Mouse (Mus musculus) limb, embryonic 13.5 days (tissue): ENCODE measurements around the gene Fyn. TPM values are rescaled to one million over a fixed set of nuclear protein-coding genes. Genes with fewer than 3 reads are reported as not detected.

ENCODE experiments used
- ATAC-seq: fragments of 200-750 bp; cut with Nextera tagmentation; 2 replicates; pipeline ENCODE4 v1.8.0; 2017; ENCODE audit warnings: low read depth, moderate number of reproducible peaks, moderate TSS enrichment; ENCODE audit not compliant: low FRiP score
- H3K27ac ChIP-seq: fragments of 300-500 bp; sonication (generic); 2 replicates; pipeline ENCODE4 v1.5.1; 2015; ENCODE audit warnings: inconsistent platforms, mild to moderate bottlenecking, moderate library complexity
- H3K27me3 ChIP-seq: fragments of 300-500 bp; sonication (generic); 2 replicates; pipeline ENCODE4 v1.6.1; 2015; ENCODE audit warnings: mild to moderate bottlenecking, inconsistent platforms
- H3K36me3 ChIP-seq: fragments of 300-500 bp; sonication (generic); 2 replicates; pipeline ENCODE4 v1.6.1; 2015; ENCODE audit warnings: inconsistent platforms, mild to moderate bottlenecking, moderate library complexity
- H3K4me1 ChIP-seq: fragments of 300-500 bp; sonication (generic); 2 replicates; pipeline ENCODE4 v1.6.1; 2015; ENCODE audit warnings: inconsistent platforms
- H3K4me2 ChIP-seq: fragments of 300-500 bp; sonication (generic); replicated peaks from 2 replicates; pipeline ENCODE4 v1.6.1; 2015; ENCODE audit warnings: inconsistent platforms, mild to moderate bottlenecking, moderate library complexity
- H3K4me3 ChIP-seq: fragments of 300-500 bp; sonication (generic); 2 replicates; pipeline ENCODE4 v1.5.1; 2015; ENCODE audit warnings: moderate library complexity, mild to moderate bottlenecking, inconsistent platforms
- H3K9ac ChIP-seq: fragments of 300-500 bp; sonication (generic); 2 replicates; pipeline ENCODE4 v1.6.1; 2015; ENCODE audit warnings: mild to moderate bottlenecking, inconsistent platforms
- H3K9me3 ChIP-seq: fragments of 300-500 bp; sonication (generic); 2 replicates; pipeline ENCODE4 v1.6.1; 2016; ENCODE audit warnings: inconsistent platforms
- WGBS: fragments of 180-500 bp; shearing (Covaris S2); methylation state at CpG from one replicate; pipeline ENCODE4 v1.1.7; 2015; 5-methylcytosine and 5-hydroxymethylcytosine counted together
- polyA plus RNA-seq: library from polyadenylated mRNA; unstranded; fragments of >200 nt; fragmentation: Nextera tagmentation; extraction: Ambion mirVana; gene quantifications from 2 replicates; pipeline ENCODE4 v1.2.1, GENCODE M21; 2015

Gene Fyn
- polyA plus RNA-seq, 1 experiment from 2014 or later: 28.0 TPM

DNA sequence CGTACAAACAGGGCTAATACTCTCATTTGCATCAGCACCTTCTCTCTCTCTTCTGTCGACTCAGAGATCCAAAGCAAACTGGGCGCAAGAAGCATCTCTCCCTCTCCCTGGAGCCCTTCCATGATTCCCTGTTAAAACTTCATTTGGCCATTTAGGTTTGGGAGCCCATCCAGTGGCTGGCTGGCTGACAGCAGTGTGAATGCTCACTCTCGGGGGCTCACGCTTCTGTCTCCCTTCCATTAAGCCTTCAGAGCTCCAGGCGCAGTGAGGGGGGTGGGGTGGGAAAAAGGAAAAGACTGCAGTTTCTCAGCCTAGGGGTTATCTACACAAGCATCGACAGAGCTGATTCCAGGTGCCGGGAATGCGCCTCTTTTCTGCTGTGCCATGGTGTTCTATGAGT is 136.4 kb downstream of the Fyn start:
- no peak overlapping the region for H3K27ac ChIP-seq
- 31% methylated on average over 9 of the region's 9 CpGs for WGBS
- H3K9ac ChIP-seq: no peak overlapping the region
- no peak for ATAC-seq
- no peaks in the 10 kb centered on the region for H3K36me3 ChIP-seq
- H3K4me2 ChIP-seq: no peak overlapping the region
- H3K4me3 ChIP-seq: no peak overlapping the region
- peaks cover 68% of the 10 kb centered on the region for H3K4me1 ChIP-seq
- H3K9me3 ChIP-seq: no peaks in the 10 kb centered on the region
- H3K27me3 ChIP-seq: no peaks in the 10 kb centered on the region

DNA sequence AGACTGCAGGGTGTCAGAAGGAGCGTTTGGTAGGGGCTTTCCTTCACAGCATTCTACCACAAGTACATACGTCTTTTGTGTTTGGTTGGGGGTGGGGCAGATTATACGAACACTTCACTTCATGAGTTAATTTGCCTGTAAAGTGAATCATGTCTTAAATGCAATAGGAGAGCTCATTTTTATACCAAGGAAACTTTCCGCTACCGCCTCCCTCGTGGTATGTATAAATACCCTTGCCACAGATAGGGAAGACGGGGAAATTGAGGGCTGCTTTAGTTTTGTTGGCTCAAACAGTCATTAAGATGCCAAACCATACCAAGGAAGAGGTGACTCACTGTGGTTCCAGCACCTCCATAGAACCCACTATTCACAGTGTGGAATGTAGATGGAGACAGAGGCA is 137.0 kb downstream of the Fyn start:
- Histone ChIP-seq H3K4me2 (no peak overlapping the region), H3K9ac (no peak overlapping the region), H3K4me3 (no peak overlapping the region), H3K9me3 (no peaks in the 10 kb centered on the region), H3K27ac (no peak overlapping the region), H3K36me3 (no peaks in the 10 kb centered on the region), H3K27me3 (no peaks in the 10 kb centered on the region), H3K4me1 (peaks cover 74% of the 10 kb centered on the region)
- no peak for ATAC-seq
- WGBS: 51% methylated on average over 7 of the region's 7 CpGs

DNA sequence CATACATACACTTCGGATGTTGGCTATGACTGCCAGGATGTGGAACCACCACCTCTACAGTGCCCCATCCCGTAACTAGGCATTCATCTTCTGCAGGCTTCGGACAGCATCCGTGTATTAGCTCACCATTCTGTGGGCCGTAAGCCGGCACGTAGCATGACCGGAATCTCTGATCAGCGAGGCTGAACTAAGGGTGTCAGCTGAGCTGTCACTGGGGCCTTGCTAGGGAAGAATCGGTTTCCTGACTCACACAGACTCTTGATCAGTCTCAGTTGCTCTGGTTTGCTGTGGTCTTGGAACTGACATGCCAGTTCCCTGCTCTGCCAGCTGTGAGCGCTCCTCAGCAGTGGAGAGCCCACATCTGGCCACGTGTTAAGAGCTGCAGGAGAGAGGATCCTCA is 137.7 kb downstream of the Fyn start:
- 81% methylated on average over 12 of the region's 12 CpGs for WGBS
- no peak for ATAC-seq
- H3K4me3 ChIP-seq: no peak overlapping the region

DNA sequence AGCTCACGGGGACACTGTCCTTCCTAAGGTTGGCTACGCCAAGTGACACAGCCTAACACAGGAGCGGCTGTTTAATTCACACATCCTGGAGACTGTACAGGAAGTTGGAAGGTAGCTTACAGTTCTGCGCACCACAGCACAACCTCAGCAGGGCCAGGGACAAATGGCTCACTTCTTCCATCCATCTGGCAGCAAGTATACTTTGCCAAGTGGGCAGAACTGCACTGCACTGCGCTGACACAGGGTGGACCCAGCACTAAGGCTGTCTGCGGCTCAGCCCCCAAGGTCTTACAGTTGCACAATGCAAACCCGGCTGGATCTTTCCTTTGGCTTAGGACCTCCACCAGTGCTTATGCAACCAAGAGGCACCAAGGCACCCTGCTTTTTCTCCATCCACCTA is 138.2 kb downstream of the Fyn start:
- 84% methylated on average over 7 of the region's 7 CpGs for WGBS
- Histone ChIP-seq H3K4me3 (no peak overlapping the region), H3K9me3 (no peaks in the 10 kb centered on the region), H3K9ac (no peak overlapping the region), H3K4me2 (no peak overlapping the region), H3K27ac (no peak overlapping the region; the same call in 1 of the 2 replicates), H3K4me1 (peaks cover 70% of the 10 kb centered on the region), H3K36me3 (no peaks in the 10 kb centered on the region), H3K27me3 (no peaks in the 10 kb centered on the region)
- no peak for ATAC-seq

More for the DNA sequence above, 137.7 kb downstream of the Fyn start:
- Histone ChIP-seq H3K9ac (no peak overlapping the region), H3K36me3 (no peaks in the 10 kb centered on the region), H3K27me3 (no peaks in the 10 kb centered on the region), H3K27ac (no peak overlapping the region), H3K9me3 (no peaks in the 10 kb centered on the region), H3K4me1 (peaks cover 75% of the 10 kb centered on the region), H3K4me2 (no peak overlapping the region)

- Histone ChIP-seq H3K4me3 (no peak overlapping the region), H3K4me1 (peaks cover 55% of the 10 kb centered on the region), H3K9me3 (no peaks in the 10 kb centered on the region), H3K9ac (no peak overlapping the region), H3K27ac (no peak overlapping the region), H3K27me3 (no peaks in the 10 kb centered on the region), H3K36me3 (no peaks in the 10 kb centered on the region), H3K4me2 (no peak overlapping the region)
- ATAC-seq: no peak
- 88% methylated on average over 5 of the region's 5 CpGs for WGBS
These were observed 140.1 kb downstream of the Fyn start for GRCm38 (mm10) chr10:39508801-39509200.

DNA sequence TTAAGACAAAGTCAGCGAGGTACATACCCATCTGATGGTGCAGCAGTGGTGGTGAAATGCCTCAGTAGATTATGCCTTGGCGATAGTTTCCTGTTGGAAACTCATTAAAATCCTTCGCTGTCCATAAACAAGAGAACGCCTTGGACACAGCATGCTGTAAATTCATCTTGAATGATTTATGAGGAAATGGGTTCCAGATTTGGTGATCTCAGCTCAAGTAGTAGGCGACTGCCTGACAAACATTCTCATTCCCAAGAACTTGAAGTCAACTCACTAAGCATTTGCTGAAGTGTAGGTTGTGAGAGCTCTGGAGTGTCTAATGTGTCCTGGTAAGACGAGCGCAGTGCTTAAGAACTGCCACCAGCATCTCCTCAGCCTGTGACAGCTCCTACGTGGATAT is 141.3 kb downstream of the Fyn start:
- Histone ChIP-seq H3K27me3 (no peaks in the 10 kb centered on the region), H3K4me1 (peaks cover 51% of the 10 kb centered on the region), H3K9me3 (no peaks in the 10 kb centered on the region), H3K4me2 (no peak overlapping the region), H3K9ac (no peak overlapping the region), H3K27ac (no peak overlapping the region), H3K36me3 (peaks cover 7% of the 10 kb centered on the region; the same call in 1 of the 2 replicates), H3K4me3 (no peak overlapping the region)
- ATAC-seq: no peak
- whole genome bisulfite sequencing: 36% methylated on average over 8 of the region's 8 CpGs

DNA sequence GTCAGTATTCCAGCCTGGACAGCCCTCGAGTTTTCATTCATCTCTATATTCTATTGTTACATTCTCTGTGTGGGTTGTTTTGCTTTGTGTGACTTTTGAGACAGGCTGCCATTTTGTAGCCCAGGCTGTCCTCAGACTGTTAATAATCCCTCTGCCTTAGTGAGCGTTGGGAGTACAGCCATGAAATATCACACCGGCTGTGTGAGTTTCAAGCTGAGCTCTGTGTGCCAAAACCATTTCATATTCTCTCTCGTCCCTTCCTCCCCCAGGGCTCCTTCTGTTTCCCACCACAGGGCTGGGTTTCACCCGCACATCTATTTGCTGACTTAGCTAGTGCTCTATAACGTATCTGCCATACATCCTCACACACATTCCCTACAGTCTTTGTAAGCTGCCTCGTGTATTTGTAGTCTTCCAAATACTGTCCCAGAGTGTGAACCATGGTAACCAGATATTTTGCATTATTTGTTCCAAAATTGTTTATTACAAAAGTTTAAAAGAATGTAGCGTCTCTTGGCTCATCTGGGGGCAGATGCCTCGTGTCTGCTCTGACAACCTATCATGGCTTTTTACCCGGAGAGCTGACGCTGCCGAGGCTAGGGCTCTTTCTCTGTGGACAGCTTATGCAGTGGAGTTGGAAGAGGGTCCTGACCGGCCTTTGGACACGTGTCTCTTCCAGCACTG is 144.1 kb downstream of the Fyn start:
- no peak for ATAC-seq
- no peak overlapping the region for H3K4me3 ChIP-seq
- peaks cover 27% of the 10 kb centered on the region for H3K36me3 ChIP-seq
- H3K27ac ChIP-seq: 0 out of 2 replicates have a peak overlapping the region, but pooled peaks have one; percentile 29
- H3K9ac ChIP-seq: no peak overlapping the region
- no peaks in the 10 kb centered on the region for H3K9me3 ChIP-seq
- peaks cover 30% of the 10 kb centered on the region for H3K4me1 ChIP-seq
- no peak overlapping the region for H3K4me2 ChIP-seq
- H3K27me3 ChIP-seq: no peaks in the 10 kb centered on the region
- WGBS: 78% methylated on average over 14 of the region's 14 CpGs

- Histone ChIP-seq H3K4me3 (no peak overlapping the region), H3K36me3 (peaks cover 27% of the 10 kb centered on the region), H3K27me3 (no peaks in the 10 kb centered on the region), H3K9ac (no peak overlapping the region), H3K9me3 (no peaks in the 10 kb centered on the region), H3K4me1 (peaks cover 26% of the 10 kb centered on the region), H3K27ac (no peak overlapping the region), H3K4me2 (no peak overlapping the region)
- no peak for ATAC-seq
- 93% methylated on average over 8 of the region's 8 CpGs for WGBS
These were observed 146.3 kb downstream of the Fyn start for GRCm38 (mm10) chr10:39514916-39515315.

DNA sequence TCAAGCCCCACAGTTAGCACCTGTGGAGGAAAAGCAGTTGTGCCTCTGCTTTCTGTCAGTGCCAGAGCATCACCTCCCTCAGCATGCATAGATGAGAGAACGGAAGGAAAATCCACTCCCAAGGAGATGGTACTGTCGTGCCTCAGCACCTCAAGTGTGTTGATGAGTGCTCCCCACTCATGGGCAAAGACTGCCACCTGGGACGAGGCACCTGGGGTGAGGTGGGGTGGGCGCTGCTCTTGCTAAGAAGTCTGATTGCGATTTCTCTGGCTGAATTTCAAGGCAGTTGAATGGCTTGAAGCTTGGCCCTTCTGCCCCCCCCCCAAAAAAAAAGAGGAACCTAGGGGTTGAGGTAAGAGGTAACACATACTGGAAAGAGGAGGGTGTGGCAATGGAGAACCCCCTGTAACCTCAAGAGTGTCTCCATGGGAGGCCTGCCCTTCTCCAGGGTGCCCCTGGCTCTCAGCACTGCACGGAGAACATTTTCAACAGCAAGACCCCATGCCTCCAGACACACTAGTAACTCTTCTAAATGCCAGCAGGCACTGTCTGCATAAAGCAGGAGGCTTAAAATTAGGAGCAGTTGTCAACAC is 148.0 kb downstream of the Fyn start:
- Histone ChIP-seq H3K4me3 (no peak overlapping the region), H3K36me3 (peaks cover 27% of the 10 kb centered on the region), H3K4me2 (no peak overlapping the region), H3K27ac (no peak overlapping the region), H3K9me3 (no peaks in the 10 kb centered on the region), H3K9ac (no peak overlapping the region), H3K4me1 (peaks cover 19% of the 10 kb centered on the region), H3K27me3 (no peaks in the 10 kb centered on the region)
- ATAC-seq: no peak
- WGBS: 77% methylated on average over 6 of the region's 6 CpGs

DNA sequence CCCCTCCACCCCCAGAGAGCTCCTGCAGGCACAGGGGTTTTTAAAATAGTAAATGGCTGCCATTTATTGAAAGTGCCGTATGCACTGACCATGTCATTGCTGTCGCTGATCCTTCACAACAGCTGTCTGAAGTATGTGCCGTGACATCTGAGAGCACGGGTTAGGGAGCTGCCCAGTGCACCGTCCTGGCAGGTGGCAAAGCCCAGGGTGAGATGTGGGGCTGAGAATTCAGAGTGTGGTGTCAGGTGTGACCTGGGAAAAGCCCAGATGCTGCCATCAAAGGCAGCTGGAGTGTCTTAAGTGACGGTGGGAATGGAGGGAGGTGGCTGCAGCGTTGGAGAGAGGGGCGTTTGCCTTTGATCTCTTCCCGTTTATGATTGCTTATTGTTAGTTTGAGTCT is 148.7 kb downstream of the Fyn start:
- 39% methylated on average over 9 of the region's 9 CpGs for WGBS
- Histone ChIP-seq H3K36me3 (peaks cover 27% of the 10 kb centered on the region), H3K27ac (no peak overlapping the region), H3K4me3 (no peak overlapping the region), H3K9me3 (no peaks in the 10 kb centered on the region), H3K4me2 (no peak overlapping the region), H3K27me3 (no peaks in the 10 kb centered on the region), H3K4me1 (peaks cover 27% of the 10 kb centered on the region), H3K9ac (no peak overlapping the region)
- 0 out of 2 replicates have a peak, but pooled peaks have one; percentile 49 for ATAC-seq

DNA sequence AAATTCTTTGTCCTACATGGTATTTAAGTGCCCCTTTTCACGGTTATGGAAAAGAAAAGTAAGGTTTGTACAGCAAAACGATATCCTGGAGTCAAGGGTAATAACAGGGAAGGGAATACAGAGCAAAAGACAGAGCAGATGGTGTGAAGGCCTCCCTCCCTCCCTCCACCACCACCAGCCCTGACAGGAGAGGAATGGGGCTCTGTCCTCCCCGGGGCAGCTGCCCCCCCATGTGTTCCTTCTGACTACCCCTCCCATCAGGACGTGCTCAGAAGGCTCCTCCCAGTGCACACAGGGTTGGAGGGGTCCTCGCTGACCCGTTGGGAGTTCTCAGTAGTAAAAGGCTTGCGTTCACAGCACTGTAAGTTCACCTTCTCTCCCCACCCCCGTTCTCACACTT is 149.6 kb downstream of the Fyn start:
- 40% methylated on average over 8 of the region's 8 CpGs for WGBS
- peaks cover 27% of the 10 kb centered on the region for H3K36me3 ChIP-seq
- no peaks in the 10 kb centered on the region for H3K9me3 ChIP-seq
- H3K9ac ChIP-seq: no peak overlapping the region
- peaks cover 35% of the 10 kb centered on the region for H3K4me1 ChIP-seq
- no peak overlapping the region for H3K4me3 ChIP-seq
- 0 out of 2 replicates have a peak overlapping the region, but pooled peaks have one; percentile 33 for H3K27ac ChIP-seq
- H3K27me3 ChIP-seq: no peaks in the 10 kb centered on the region
- ATAC-seq: no peak
- H3K4me2 ChIP-seq: no peak overlapping the region

GRCm38 (mm10) chr10:39518859-39519258 is 150.2 kb downstream of the Fyn start:
- no peaks in the 10 kb centered on the region for H3K27me3 ChIP-seq
- H3K4me1 ChIP-seq: peaks cover 40% of the 10 kb centered on the region
- H3K36me3 ChIP-seq: peaks cover 27% of the 10 kb centered on the region
- H3K9ac ChIP-seq: no peak overlapping the region
- H3K4me2 ChIP-seq: no peak overlapping the region
- ATAC-seq: no peak
- WGBS: 80% methylated on average over 3 of the region's 3 CpGs
- H3K9me3 ChIP-seq: no peaks in the 10 kb centered on the region
- H3K27ac ChIP-seq: 0 out of 2 replicates have a peak overlapping the region, but pooled peaks have one; percentile 0
- no peak overlapping the region for H3K4me3 ChIP-seq
